Comparison of ENCODE assay signal across 12 mouse cellular contexts in the genomic region with DNA sequence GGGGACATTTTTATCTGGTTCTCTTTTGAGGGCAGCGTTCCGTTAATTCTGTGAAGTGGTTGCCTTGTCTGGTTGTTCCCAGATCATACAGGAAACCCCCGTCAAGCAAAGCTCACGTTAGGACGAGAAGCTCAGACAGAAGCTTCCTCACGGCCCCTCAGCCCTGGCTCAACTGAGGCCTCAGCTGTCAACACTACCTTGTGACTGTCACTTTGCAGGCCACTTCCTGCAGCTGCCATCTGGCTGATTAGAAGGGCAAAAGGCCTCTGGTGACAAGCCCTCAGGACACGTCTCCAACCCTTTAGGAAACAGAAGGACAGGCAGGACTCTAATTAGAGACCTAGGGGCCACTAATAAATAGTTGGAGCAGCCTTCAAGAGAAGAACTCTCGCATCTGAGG. TPM values are rescaled to one million over a fixed set of nuclear protein-coding genes. Genes with fewer than 3 reads are reported as not detected.
A peak's percentile ranks its signal among the peaks of the same experiment; 100 is the strongest.
DNase-seq lines count a peak whose midpoint lies in the region; ATAC-seq lines count a peak whose summit lies in the region.
"Had no signal": no experiment of that assay in that cellular context is flagged by ENCODE, and none has a peak within 500 bp of the region (broad histone marks: within the 10 kb centered on the region; RNA-seq: fewer than 3 reads in every experiment).

No protein-coding gene starts in this region.

- no peak for ATAC-seq in erythroid progenitor cell, adult 5-6 weeks (replicated peaks; ENCODE audit: low FRiP score, poor library complexity, severe bottlenecking)
- ATAC-seq: inflammation-experienced regulatory T-cells, adult 6 months; midbrain, embryonic 16.5 days had no signal

- DNase-seq in adrenal gland, postnatal 14 days, result peak; percentile 7
- DNase-seq in adrenal gland, postnatal 25 days, result no peak
- peak; percentile 7 for DNase-seq in thymus, postnatal 25 days
- no peak for DNase-seq in thymus, postnatal 4 days
- peak; percentile 27 for DNase-seq in heart, postnatal 4 days
- no peak for DNase-seq in lung, postnatal 10 days
- DNase-seq in right cerebral cortex, postnatal 25 days, result no peak
- DNase-seq: lung, embryonic 14.5 days had no signal

RNA-seq across cellular contexts. Expression of gene Slc35d3, which starts 35.9 kb away (rescaled TPM):
- 13.3 and 13.6 TPM in 2 replicates for total RNA-seq in adrenal gland, postnatal 14 days (2021)
- 9.5 and 16.5 TPM in 2 replicates for total RNA-seq in adrenal gland, postnatal 25 days (2021)
- under 1 TPM in 1 of 2 experiments, not detected in 1; 0.18 TPM for total RNA-seq in heart, postnatal 4 days (2021)
- not detected in 2 replicates for total RNA-seq in erythroid progenitor cell, adult 5-6 weeks (2015; ENCODE audit: low replicate concordance)
- total RNA-seq in erythroid progenitor cell, adult 5-6 weeks (2017; ENCODE audit: low replicate concordance), result not detected in 2 replicates
- total RNA-seq: gastrocnemius, adult 18-20 months had no signal

Comparison
In these comparisons a context has a peak if more than half of its experiments do, and no peak if none do; other contexts are left out.
1. DNase-seq: peak in adrenal gland, postnatal 14 days (single experiment), thymus, postnatal 25 days (single experiment) and heart, postnatal 4 days (single experiment); none in adrenal gland, postnatal 25 days (single experiment), thymus, postnatal 4 days (single experiment), lung, postnatal 10 days (single experiment) and right cerebral cortex, postnatal 25 days (single experiment).